Mouse (Mus musculus): ENCODE results near the gene Rassf2.

GRCm38 (mm10) chr2:131945765-131946164, 84.3 kb downstream of the Rassf2 start:
- TF ChIP-seq GATA1 (IDR thresholded peaks at IDR 0.05; ENCODE audit: borderline replicate concordance, low read length) (no peak), FLI1 (IDR thresholded peaks at IDR 0.05; ENCODE audit: low read length) (no peak)

Data from megakaryocyte, embryonic 14.5 days (primary cell).